ENCODE assay signal across 13 mouse cellular contexts in genomic region chr9:63969467-63969866, GRCm38 (mm10). TPM values are rescaled to one million over a fixed set of nuclear protein-coding genes. Genes with fewer than 3 reads are reported as not detected.
DNase-seq lines count a peak whose midpoint lies in the region; ATAC-seq and TF ChIP-seq lines count a peak whose summit lies in the region.
"Had no signal": no experiment of that assay in that cellular context is flagged by ENCODE, and none has a peak within 500 bp of the region (broad histone marks: within the 10 kb centered on the region; RNA-seq: fewer than 3 reads in every experiment).

No protein-coding gene starts in this region.

- no peaks in the 10 kb centered on the region for H3K9me3 ChIP-seq in heart, embryonic 11.5 days (replicated peaks; ENCODE audit: control insufficient read depth, low read length)
- no peaks in the 10 kb centered on the region for H3K9me3 ChIP-seq in kidney, postnatal 0 days (replicated peaks; ENCODE audit: low read length)
- no peaks in the 10 kb centered on the region for H3K9me3 ChIP-seq in intestine, embryonic 16.5 days (ENCODE audit: control insufficient read depth, low read length)
- H3K9me3 ChIP-seq: hindbrain, embryonic 13.5 days had no signal

- TF ChIP-seq CTCF in kidney, postnatal 0 days (IDR thresholded peaks at IDR 0.05; ENCODE audit: low read depth): no peak

- no peak for DNase-seq in heart, postnatal 36 days
- no peak for DNase-seq in kidney, postnatal 0 days (ENCODE audit: low spot score)
- no peak for DNase-seq in kidney, postnatal 36 days
- peak; percentile 59 for DNase-seq in adipocyte (ENCODE audit: low spot score)
- no peak for DNase-seq in cerebellum, adult 18-20 months
- DNase-seq in layer of hippocampus, adult 9-10 months (ENCODE audit: low spot score): no peak
- DNase-seq: cerebellum, postnatal 10 days; thymus, postnatal 14 days had no signal

- H3K4me2 ChIP-seq in heart, embryonic 11.5 days: peak overlapping the region; percentile 25; the same call in 1 of the 2 replicates
- H3K4me2 ChIP-seq in kidney, postnatal 0 days (ENCODE audit: low read length): no peak overlapping the region
- no peak overlapping the region for H3K4me2 ChIP-seq in intestine, embryonic 16.5 days (ENCODE audit: low read depth, low read length)
- H3K4me2 ChIP-seq: hindbrain, embryonic 13.5 days had no signal

- ATAC-seq in heart, embryonic 11.5 days (replicated peaks; ENCODE audit: insufficient number of reproducible peaks, low FRiP score, low TSS enrichment): no peak
- ATAC-seq in kidney, postnatal 0 days (replicated peaks; ENCODE audit: low FRiP score, low read depth): no peak
- ATAC-seq in intestine, embryonic 16.5 days: no peak

- no peak overlapping the region for H3K9ac ChIP-seq in heart, embryonic 11.5 days (ENCODE audit: low read depth, low read length)
- H3K9ac ChIP-seq in kidney, postnatal 0 days (ENCODE audit: low read depth, low read length): no peak overlapping the region
- no peak overlapping the region for H3K9ac ChIP-seq in intestine, embryonic 16.5 days (ENCODE audit: low read depth, low read length)
- H3K9ac ChIP-seq: hindbrain, embryonic 13.5 days had no signal

- 82% methylated on average over 10 of the region's 10 CpGs for WGBS in heart, embryonic 11.5 days (ENCODE audit: insufficient replicate concordance)
- WGBS in kidney, postnatal 0 days: 72% methylated on average over 10 of the region's 10 CpGs
- 77% methylated on average over 10 of the region's 10 CpGs for WGBS in intestine, embryonic 16.5 days

- no peak overlapping the region for H3K4me3 ChIP-seq in heart, embryonic 11.5 days (ENCODE audit: low read depth, low read length)
- H3K4me3 ChIP-seq in kidney, postnatal 0 days (replicated peaks; ENCODE audit: low read depth, low read length): no peak overlapping the region
- no peak overlapping the region for H3K4me3 ChIP-seq in intestine, embryonic 16.5 days (ENCODE audit: low read length)
- H3K4me3 ChIP-seq: hindbrain, embryonic 13.5 days; layer of hippocampus, adult 2 months had no signal

- no peaks in the 10 kb centered on the region for H3K27me3 ChIP-seq in heart, embryonic 11.5 days (ENCODE audit: control insufficient read depth, insufficient read depth, low read length)
- H3K27me3 ChIP-seq in kidney, postnatal 0 days (ENCODE audit: insufficient read depth, low read length): no peaks in the 10 kb centered on the region
- no peaks in the 10 kb centered on the region for H3K27me3 ChIP-seq in intestine, embryonic 16.5 days (replicated peaks; ENCODE audit: control insufficient read depth, insufficient read depth, low read length)
- H3K27me3 ChIP-seq: hindbrain, embryonic 13.5 days had no signal

- peaks cover 93% of the 10 kb centered on the region for H3K4me1 ChIP-seq in heart, embryonic 11.5 days (ENCODE audit: control insufficient read depth, insufficient read depth, low read length)
- peaks cover 71% of the 10 kb centered on the region for H3K4me1 ChIP-seq in kidney, postnatal 0 days (replicated peaks; ENCODE audit: insufficient read depth, low read length)
- peaks cover 87% of the 10 kb centered on the region for H3K4me1 ChIP-seq in intestine, embryonic 16.5 days (ENCODE audit: control insufficient read depth, insufficient read depth, low read length)

- H3K27ac ChIP-seq in heart, embryonic 11.5 days (ENCODE audit: low read depth, low read length): peak overlapping the region; percentile 85
- H3K27ac ChIP-seq in kidney, postnatal 0 days: peak overlapping the region; percentile 84
- H3K27ac ChIP-seq in intestine, embryonic 16.5 days (ENCODE audit: low read length): peak overlapping the region; percentile 88

- intact Hi-C loops in heart, postnatal 36 days (cut with DNase I): loop anchor here (2.0 kb wide), 1 partner anchor 51 kb away; no protein-coding TSS in a partner anchor

- 0 out of 2 replicates have a peak, but pooled peaks cover 2% of the 10 kb centered on the region for H3K36me3 ChIP-seq in heart, embryonic 11.5 days (ENCODE audit: control insufficient read depth, insufficient read depth, low read length)
- no peaks in the 10 kb centered on the region for H3K36me3 ChIP-seq in kidney, postnatal 0 days (ENCODE audit: insufficient read depth, low read length)
- H3K36me3 ChIP-seq in intestine, embryonic 16.5 days (ENCODE audit: control insufficient read depth, insufficient read depth, low read length): no peaks in the 10 kb centered on the region
- H3K36me3 ChIP-seq: hindbrain, embryonic 13.5 days had no signal

RNA-seq across cellular contexts. Expression of gene Smad6, which starts 52.4 kb away (rescaled TPM):
- polyA plus RNA-seq in heart, embryonic 11.5 days (2014; fragmentation: Nextera tagmentation; extraction: Ambion mirVana): 30.5 and 31.6 TPM in 2 replicates
- 10 to 100 TPM; 11.4 to 16.3 TPM for total RNA-seq in heart, postnatal 36 days (2021)
- polyA plus RNA-seq in kidney, postnatal 0 days (2015; fragmentation: Nextera tagmentation; extraction: Ambion mirVana): 7.2 and 10.6 TPM in 2 replicates
- polyA plus RNA-seq in intestine, embryonic 16.5 days (2015; fragmentation: Nextera tagmentation; extraction: Ambion mirVana): 3.9 and 8.1 TPM in 2 replicates
- total RNA-seq: neutrophil, adult 5-6 weeks had no signal
